Mouse (Mus musculus) small intestine, adult 2 months (tissue): Measurements from ENCODE around the gene Spata2l. TPM values are rescaled to one million over a fixed set of nuclear protein-coding genes. Genes with fewer than 3 reads are reported as not detected.

Experiments used
- H3K27ac ChIP-seq: fragments of 200-500 bp; 2 replicates; pipeline ENCODE4 v1.5.1; 2012; ENCODE audit warnings: low read depth, low read length, control low read depth, inconsistent platforms; ENCODE audit not compliant: insufficient read depth
- H3K27me3 ChIP-seq: fragments of 200-500 bp; 2 replicates; pipeline ENCODE4 v1.6.1; 2012; ENCODE audit warnings: mild to moderate bottlenecking, moderate library complexity, low read length, inconsistent platforms; ENCODE audit not compliant: control insufficient read depth, insufficient read depth
- H3K36me3 ChIP-seq: fragments of 200-500 bp; 2 replicates; pipeline ENCODE4 v1.6.1; 2012; ENCODE audit warnings: mild to moderate bottlenecking, low read length, control low read depth, inconsistent platforms; ENCODE audit not compliant: control insufficient read depth, insufficient read depth
- H3K4me1 ChIP-seq: fragments of 200-500 bp; 2 replicates; pipeline ENCODE4 v1.6.1; 2012; ENCODE audit warnings: low read length, inconsistent platforms, mixed read lengths; ENCODE audit not compliant: control insufficient read depth, insufficient read depth, insufficient read length
- H3K4me3 ChIP-seq: fragments of 200-500 bp; 2 replicates; pipeline ENCODE4 v1.5.1; 2012; ENCODE audit warnings: low read depth, mild to moderate bottlenecking, control low read depth, inconsistent platforms, low read length, moderate library complexity
- CTCF ChIP-seq: fragments of 200-500 bp; IDR thresholded peaks from 2 replicates; pipeline ENCODE4 v1.5.1; 2012; ENCODE audit warnings: low read depth, mild to moderate bottlenecking, control low read depth, inconsistent platforms, low read length, moderate library complexity, mixed read lengths; ENCODE audit not compliant: insufficient replicate concordance, insufficient read length; ENCODE audit errors: extremely low read depth
- POLR2A ChIP-seq: fragments of 200-500 bp; IDR thresholded peaks from 2 replicates; pipeline ENCODE4 v1.6.1; 2012; ENCODE audit warnings: low read depth, mild to moderate bottlenecking, control low read depth, inconsistent platforms, low read length, moderate library complexity
- WGBS: fragments of 180-500 bp; shearing (Covaris S2); methylation state at CpG from one replicate; pipeline ENCODE4 v1.1.7; 2018; 5-methylcytosine and 5-hydroxymethylcytosine counted together
- polyA plus RNA-seq: library from polyadenylated mRNA; depleted of rRNA; stranded (reverse); fragments of >200 nt; gene quantifications from 2 replicates; pipeline ENCODE4 v1.2.3, GENCODE M21; 2012

Spata2l gene
- polyA plus RNA-seq, 1 experiment: 19.0 TPM

DNA sequence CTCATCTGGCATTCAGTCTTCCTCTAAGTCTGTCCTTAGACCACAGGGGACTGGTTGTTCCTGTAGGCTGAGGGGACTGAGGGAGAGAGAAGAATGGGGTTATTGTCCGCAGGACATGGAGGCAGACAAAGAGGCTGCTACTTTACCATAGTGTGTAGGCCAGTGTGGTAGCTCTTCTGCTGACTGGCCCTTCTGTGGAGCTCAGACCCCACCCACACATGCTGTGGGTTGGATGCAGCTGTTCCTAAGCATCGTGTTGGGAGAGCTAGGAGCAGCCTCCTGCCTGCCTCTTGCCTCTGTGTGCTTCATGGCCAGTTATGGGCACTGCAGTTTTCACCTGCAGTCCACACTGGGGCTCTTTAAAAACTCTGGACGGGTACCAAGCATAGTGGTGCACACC lies 21.1 kb upstream of the Spata2l start:
- H3K27me3 ChIP-seq: no peaks in the 10 kb centered on the region
- peaks cover 9% of the 10 kb centered on the region for H3K4me1 ChIP-seq
- 88% methylated on average over 3 of the region's 3 CpGs for WGBS
- H3K36me3 ChIP-seq: peaks cover 38% of the 10 kb centered on the region
- H3K27ac ChIP-seq: no peak overlapping the region
- H3K4me3 ChIP-seq: no peak overlapping the region
- TF ChIP-seq POLR2A (no peak), CTCF (no peak)

DNA sequence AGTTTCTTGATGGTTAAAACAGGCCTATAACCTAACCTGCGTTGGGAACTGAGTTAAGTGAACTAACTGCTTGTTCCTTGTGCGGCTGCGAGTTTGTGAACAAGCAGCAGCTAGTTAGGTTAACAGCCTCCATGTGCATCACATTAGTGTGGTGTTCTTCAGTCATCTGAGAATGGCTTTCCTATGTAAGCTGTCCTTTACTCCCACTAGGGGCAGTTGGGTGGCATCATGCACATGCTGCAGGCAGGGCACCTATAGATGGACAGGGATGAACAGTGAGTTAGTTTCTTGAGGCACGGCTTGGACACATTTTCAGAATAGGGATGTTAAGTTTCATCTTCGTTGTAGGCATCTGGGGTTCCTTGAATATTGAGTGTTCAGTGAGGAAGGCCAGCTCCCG lies 19.1 kb upstream of the Spata2l start:
- peaks cover 9% of the 10 kb centered on the region for H3K4me1 ChIP-seq
- H3K27ac ChIP-seq: no peak overlapping the region
- TF ChIP-seq CTCF (no peak), POLR2A (no peak)
- peak overlapping the region; percentile 97; the same call in 1 of the 2 replicates for H3K4me3 ChIP-seq
- WGBS: 51% methylated on average over 6 of the region's 6 CpGs
- no peaks in the 10 kb centered on the region for H3K27me3 ChIP-seq
- H3K36me3 ChIP-seq: peaks cover 40% of the 10 kb centered on the region

DNA sequence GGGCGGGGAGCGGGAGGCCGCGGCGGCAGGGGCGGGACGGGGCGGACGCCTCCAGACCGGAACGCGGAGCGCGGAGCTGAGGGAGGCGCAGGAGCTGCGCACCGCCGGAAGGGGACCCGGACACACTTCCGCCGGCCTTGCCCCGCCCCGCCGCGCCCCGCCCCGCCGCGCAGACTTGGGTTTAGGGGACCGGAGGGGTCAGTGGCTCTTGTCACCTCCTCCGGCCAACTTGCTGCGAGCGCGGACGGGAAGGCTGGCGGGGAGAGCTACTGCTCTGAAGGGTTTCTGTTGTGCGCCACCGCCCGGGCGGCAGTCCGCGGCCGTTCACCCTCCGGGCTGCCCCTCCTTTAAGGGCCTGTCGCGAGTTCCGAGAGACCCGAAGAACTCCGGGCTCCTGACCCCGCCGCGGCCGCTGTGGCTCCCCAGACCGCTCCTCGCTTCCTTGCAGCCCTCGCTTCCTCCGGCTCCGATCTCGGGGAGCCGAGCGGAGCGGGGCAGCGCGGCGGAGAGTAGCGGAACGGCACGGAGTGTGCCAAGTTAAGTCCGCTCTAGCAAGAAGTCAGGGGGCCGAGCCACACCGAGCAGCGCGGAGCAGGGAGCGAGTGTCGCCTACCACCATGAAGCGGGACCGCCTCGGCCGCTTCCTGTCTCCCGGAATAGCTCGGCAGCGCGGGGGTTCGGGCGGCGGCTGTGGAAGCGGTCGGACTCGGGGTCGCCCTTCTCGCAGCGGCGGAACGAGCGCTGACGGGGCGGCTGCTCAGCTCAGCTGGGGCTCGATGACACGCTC lies 18.3 kb upstream of the Spata2l start, which contains the start of the genes Zfp276 and Vps9d1:
Gene Zfp276, plus strand, starts transcription at position 97 of the 787 bp plus-strand sequence.
Gene Vps9d1, minus strand, starts transcription at position 250 of the 787 bp plus-strand sequence.
- TF ChIP-seq CTCF (no peak), POLR2A (no peak; the same call in 1 of the 2 replicates)
- Histone ChIP-seq H3K4me3 (peak within 1 kb of the TSS; percentile 97), H3K27ac (peak within 1 kb of the TSS; percentile 63), H3K4me1 (peaks cover 9% of the 10 kb centered on the region), H3K36me3 (peaks cover 36% of the 10 kb centered on the region), H3K27me3 (no peaks in the 10 kb centered on the region)
- under 1% methylated on average over 91 of the region's 99 CpGs for WGBS

DNA sequence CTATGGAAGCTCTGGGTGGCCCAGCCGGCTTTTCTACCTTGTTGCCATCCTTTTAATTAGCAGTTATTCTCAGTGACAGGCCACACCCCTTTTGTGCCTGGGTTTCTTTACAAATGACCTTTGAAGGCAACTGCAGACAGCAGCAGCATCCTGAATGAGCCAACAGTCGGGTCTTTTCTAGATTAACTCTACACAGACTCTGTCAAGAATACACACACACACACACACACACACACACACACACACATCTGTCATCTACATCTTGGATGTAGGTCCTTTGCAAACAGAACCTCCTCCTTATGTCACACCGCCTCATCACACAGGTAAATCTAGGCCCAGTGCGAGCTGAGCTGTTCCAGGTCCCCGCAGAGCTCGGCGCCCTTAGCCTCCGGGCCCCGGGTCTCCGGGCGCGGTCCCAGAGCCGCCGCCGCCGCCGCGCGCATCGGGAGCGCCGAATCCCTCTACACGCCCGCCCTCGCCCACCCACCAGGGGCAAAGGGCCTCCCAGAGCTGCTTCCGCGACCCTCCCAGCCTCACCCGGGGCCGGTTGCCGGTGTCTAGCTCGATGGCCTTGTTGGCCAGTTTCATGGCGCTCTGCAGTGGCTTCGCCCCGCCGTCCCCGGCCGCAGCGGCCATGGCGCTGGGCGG lies 17.5 kb upstream of the Spata2l start:
- Histone ChIP-seq H3K36me3 (peaks cover 33% of the 10 kb centered on the region), H3K27ac (peak overlapping the region; percentile 35)
- under 1% methylated on average over 40 of the region's 40 CpGs for WGBS

DNA sequence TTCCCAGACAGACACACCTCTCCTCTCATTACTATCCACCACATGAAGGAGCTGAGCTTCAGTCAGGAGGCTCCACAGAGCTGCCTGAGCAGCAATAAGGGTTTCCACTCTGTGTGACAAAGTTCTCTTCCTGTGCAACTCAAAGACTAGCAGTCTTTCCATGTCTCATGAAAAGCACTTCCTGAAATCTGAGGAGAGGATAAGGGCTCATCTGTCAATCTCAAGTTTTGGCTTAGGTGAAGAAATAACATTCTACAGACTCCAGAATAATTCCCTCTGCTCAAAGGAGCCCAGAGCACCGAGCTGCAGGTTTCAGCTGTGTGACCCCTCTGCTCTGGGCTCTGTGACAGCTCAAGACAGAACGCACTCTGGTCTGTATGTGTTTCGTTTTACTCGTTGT lies 16.9 kb upstream of the Spata2l start:
- H3K4me1 ChIP-seq: peaks cover 9% of the 10 kb centered on the region
- 25% methylated on average over 4 of the region's 4 CpGs for WGBS
- peaks cover 31% of the 10 kb centered on the region for H3K36me3 ChIP-seq
- H3K27me3 ChIP-seq: no peaks in the 10 kb centered on the region
- TF ChIP-seq CTCF: no peak
- TF ChIP-seq POLR2A: no peak
- no peak overlapping the region for H3K27ac ChIP-seq
- H3K4me3 ChIP-seq: no peak overlapping the region

More for the DNA sequence above, 17.5 kb upstream of the Spata2l start:
- Histone ChIP-seq H3K27me3 (no peaks in the 10 kb centered on the region), H3K4me3 (peak overlapping the region; percentile 97), H3K4me1 (peaks cover 9% of the 10 kb centered on the region)
- TF ChIP-seq CTCF (no peak), POLR2A (0 out of 2 replicates have a peak, but pooled peaks have one; percentile 37)

DNA sequence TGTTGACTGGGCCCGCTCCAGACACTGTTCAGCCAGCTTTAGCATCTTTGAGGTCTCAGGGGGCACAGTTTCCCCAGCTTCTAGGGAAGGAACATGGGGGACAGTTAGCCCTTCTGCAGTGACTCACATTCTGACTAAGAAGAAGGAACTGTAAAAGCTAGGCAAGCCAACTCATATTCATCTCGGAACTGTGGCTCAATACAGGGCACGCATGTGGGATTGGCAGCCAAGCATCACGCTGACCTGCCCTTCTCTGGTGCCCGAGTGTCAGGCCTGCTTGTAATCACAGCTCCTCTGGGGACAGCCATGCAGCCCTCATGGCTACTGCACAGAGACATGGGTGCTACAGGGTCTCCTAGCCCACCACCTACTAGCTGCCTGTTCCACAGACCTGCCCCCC lies 14.9 kb upstream of the Spata2l start:
- H3K36me3 ChIP-seq: peaks cover 38% of the 10 kb centered on the region
- H3K4me1 ChIP-seq: peaks cover 9% of the 10 kb centered on the region; the same call in 1 of the 2 replicates
- no peaks in the 10 kb centered on the region for H3K27me3 ChIP-seq
- TF ChIP-seq CTCF (no peak), POLR2A (no peak)
- H3K27ac ChIP-seq: no peak overlapping the region
- H3K4me3 ChIP-seq: no peak overlapping the region
- WGBS: 99% methylated on average over 5 of the region's 5 CpGs

DNA sequence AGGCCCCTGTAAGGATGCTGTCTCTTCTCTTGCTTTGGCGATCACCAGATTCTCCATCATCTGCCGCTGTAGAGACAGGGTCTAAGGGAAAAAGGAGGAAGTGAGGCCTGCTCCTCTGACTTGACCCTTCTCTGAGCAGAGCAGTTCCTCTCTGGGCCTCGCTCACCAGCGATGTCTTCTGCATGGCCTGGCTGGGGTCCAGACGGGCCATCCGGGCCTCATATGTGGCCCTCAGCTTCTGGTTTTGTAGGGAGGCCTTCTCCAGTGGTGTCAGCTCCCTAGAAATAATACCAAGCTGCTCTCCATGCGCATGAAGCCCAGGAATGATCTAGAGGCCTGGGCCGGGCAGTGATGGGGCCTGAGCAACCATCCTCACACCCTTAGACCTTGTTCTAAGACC lies 12.6 kb upstream of the Spata2l start:
- Histone ChIP-seq H3K4me3 (no peak overlapping the region), H3K27ac (no peak overlapping the region), H3K36me3 (peaks cover 44% of the 10 kb centered on the region), H3K27me3 (no peaks in the 10 kb centered on the region), H3K4me1 (no peaks in the 10 kb centered on the region)
- TF ChIP-seq CTCF (no peak), POLR2A (no peak)
- WGBS: 84% methylated on average over 8 of the region's 8 CpGs
